Mouse (Mus musculus): ENCODE measurements around the gene Zfp113.
A peak's percentile ranks its signal among the peaks of the same experiment; 100 is the strongest.

Gene Zfp113

GRCm38 (mm10) chr5:138155443-138155976, at the start of gene Zfp113:
Gene Zfp113, minus strand, starts transcription at chr5:138155744.
- peak; percentile 81 to 86 for DNase-seq (ENCODE audit: low spot score in 2 of 2)

DNA sequence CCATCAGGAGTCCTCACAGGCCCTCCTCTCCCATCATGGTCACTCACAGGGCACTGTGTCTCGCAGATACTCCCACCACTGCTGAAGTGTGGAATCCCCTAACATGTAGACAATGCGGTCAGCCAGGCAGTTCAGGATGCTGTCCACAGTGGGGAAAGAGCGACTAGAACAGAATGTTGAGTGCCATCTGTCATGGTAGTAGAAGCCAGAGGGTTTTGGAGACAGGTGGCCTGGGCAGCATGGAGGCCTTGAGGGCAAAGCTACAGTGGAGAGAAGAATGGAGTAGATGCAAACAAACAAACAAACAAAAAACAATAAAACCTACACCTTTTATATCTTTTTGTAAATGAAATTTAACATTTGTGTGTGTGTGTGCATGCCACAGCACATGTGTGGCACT, 46.5 kb upstream of the Zfp113 start:
- DNase-seq (ENCODE audit: low spot score in 2 of 2) = no peak

DNA sequence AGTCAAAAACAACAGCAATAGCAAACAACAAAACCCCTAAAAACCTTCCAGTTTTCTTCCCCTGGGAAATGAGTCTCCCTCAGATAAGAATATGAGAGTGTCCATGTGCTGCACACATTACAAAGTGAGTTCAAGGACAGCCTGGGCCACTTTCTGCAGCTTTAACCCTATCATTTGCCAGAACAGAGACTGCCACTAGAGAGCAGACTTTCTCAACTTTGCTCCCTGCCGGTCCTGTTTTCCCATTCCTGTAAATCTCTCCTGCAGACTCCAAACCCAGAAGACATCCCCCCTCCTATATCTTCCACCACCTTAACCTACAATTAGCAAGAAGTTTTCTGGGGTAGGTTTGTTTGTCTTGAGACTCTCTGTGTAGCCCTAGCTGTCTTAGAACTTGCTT, 44.0 kb upstream of the Zfp113 start:
- no peak for DNase-seq (ENCODE audit: low spot score in 2 of 2)

GRCm38 (mm10) chr5:138195463-138195862, 39.9 kb upstream of the Zfp113 start:
- DNase-seq (ENCODE audit: low spot score in 2 of 2) = no peak

GRCm38 (mm10) chr5:138194755-138195345, 39.3 kb upstream of the Zfp113 start:
- peak in 1 of 2 experiments; percentile 27 for DNase-seq (ENCODE audit: low spot score in 2 of 2)

DNA sequence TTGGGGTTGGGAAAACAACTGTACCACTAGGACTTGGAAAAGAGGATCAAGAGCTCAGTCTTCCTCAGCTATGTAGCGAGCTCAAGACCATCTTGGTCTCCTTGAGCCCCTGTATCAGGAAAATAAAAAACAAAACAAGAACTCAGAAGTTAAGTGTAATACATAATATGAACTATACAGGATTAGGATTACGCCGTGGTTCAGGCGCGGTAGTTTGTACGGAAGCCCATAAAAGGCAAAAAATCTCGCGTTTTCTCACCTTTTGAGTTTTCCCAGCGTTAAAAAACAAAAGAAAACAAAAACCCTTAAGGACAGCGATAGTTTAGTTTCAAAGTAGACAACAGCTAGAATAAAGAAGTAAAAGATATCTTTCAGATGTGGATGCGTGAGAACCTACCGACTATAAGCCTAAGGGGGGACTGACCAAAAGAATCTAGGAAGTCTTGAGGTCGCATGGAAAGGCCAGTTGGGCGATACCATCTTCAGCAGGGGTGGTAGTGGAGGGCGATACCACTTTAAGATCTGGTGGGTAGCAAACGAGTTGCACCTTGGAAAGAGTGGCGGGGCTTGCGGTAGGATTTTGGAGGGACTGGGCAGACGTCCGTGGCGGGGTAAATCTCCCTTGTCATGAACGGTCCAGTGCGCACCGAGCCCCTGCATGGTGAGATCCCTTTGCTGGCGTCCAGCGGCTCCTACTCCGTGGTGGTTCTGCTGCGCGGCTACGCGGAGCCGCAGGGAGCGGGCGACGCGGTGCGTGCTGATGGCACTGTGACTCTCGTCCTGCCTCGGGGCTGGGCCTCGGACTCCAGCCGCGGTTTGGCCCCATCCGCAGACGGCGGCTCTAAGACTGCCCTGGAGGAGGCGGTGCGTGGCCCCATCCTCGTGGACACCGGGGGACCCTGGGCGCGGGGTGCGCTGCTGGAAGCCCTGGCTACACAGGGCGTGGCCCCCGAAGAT, 38.5 kb upstream of the Zfp113 start, which contains the start of gene Mblac1:
Gene Mblac1 (plus strand): TSS at position 544 of the 957 bp plus-strand sequence.
- peak; percentile 80 to 84 for DNase-seq (ENCODE audit: low spot score in 2 of 2)

DNA sequence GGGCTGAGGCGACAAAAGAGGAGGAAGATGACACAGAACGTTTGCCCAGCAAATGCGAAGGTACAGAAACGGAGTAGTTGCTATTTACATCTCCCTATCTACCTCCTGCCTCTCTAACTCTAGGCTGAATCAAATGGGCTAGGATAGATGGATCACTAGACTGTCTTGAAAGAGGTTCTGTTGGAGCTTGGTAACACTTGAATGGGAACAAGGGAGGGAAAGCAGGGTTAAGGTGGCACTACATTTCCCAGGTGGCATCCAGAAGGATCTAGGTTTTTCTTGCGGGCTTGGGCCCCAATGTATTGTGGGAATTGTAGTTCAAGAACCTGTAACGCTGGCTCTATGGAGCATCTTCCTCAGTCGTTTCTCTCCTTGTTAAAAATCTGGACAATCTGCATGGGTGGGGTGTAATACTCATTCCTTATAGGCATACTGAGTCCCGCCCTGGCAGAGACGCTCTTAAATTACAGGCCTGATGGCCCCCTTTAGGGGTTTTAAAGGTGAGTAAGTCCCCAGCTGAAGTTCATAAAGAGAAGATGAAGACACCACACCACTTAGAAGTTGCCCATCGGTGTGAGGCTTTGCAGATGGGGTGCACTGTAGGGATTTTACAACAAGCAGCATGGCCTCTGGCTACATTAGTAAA, 32.2 kb upstream of the Zfp113 start:
- peak; percentile 49 to 54 for DNase-seq (ENCODE audit: low spot score in 2 of 2)

GRCm38 (mm10) chr5:138186950-138187638, 31.6 kb upstream of the Zfp113 start, which contains the start of the genes Taf6 and Cnpy4:
Gene Taf6, minus strand, starts transcription at chr5:138187451.
Gene Cnpy4, plus strand, starts transcription at chr5:138187485.
- peak; percentile 73 to 81 for DNase-seq (ENCODE audit: low spot score in 2 of 2)

- DNase-seq (ENCODE audit: low spot score in 2 of 2) = no peak
These were observed 17.7 kb upstream of the Zfp113 start for GRCm38 (mm10) chr5:138173217-138173616.

GRCm38 (mm10) chr5:138171695-138172491, 16.3 kb upstream of the Zfp113 start, which contains the start of the genes Ap4m1 and Mcm7:
Gene Ap4m1, plus strand, starts transcription at chr5:138172002.
Gene Mcm7, minus strand, starts transcription at chr5:138172422.
- peak; percentile 99 for DNase-seq (ENCODE audit: low spot score in 2 of 2)

DNA sequence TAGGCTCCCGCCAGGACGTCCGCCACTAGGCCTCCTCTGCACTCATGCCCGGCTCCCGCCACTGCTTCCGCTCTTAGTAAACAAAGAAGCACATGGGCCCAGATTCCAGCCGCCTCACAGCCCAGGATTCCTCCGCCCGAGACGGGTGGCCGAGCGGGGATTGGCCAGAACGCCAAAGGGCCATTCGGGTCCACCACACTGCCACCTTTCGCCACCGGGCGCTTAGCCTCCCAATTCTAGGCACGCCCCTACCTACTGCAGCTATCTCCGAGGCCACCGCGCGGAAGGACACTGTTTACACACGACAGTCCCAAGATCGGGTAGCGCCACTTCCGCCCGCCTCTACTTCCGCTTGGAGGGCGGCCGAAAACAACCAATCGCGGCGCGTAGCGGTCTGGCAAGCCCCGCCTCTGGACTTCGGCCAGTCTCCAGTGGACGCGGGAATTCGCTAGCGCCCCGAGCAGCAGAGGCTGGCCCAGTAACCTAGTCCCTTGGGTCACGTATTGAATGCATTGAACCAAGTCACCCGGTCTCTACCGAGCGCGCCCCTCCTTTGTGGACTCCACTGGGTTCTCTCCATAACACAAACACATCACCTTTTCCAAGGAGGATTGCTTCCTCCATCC, 15.5 kb upstream of the Zfp113 start:
- DNase-seq (ENCODE audit: low spot score in 2 of 2) = peak; percentile 93 to 97

DNA sequence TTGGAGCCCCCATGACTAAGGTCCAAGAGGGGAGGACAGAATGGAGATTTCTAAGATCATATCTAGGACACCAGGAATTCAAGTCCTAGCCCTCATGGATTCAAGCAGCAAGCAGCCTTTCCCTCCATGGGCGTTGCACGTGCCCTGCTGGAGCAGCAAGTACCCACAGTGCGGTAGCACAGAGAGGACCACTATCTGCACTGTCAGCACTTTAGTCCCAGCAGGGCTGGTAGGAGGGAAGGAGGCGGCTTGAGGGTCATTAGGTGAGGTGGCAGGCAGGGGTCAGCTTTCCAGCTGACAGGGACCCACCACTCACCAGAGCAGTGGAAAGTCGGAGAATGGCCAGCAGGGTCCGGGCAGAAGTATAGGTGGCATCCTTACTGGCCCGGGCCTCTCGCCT, 10.1 kb upstream of the Zfp113 start:
- no peak for DNase-seq (ENCODE audit: low spot score in 2 of 2)

DNA sequence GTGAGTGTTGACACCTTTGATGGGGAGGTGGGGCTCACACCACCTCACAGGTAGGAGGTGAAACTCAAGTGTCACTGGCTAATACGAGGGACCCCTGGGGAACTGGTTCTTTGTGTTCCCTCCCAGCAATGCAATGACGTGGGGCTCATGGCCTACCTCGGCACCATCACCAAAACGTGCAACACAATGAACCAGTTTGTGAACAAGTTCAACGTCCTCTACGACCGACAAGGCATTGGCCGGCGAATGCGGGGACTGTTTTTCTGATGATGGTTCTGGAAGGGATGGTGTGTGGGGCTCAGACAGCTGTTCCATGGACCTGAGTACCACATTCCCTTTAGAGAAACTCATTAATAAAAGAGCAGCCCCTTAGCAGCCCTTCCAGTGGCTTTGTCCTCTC, 8.1 kb upstream of the Zfp113 start:
- DNase-seq (ENCODE audit: low spot score in 2 of 2) = no peak

DNA sequence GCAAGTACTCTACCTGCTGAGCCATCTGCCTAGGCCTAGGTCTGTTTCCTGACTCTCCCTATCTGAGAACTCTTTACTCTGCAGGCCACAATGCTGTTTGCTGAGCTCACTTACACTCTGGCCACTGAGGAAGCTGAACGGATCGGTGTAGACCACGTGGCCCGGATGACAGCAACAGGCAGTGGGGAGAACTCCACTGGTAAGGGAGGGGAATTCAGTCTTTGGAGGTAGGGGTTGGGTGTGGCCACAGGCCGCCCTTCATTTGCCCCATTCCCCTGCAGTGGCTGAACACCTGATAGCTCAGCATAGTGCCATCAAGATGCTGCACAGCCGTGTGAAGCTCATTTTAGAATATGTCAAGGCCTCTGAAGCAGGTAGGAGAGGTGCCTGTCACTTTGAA, 7.5 kb upstream of the Zfp113 start:
- no peak for DNase-seq (ENCODE audit: low spot score in 2 of 2)

- peak; percentile 90 to 94 for DNase-seq (ENCODE audit: low spot score in 2 of 2)
These were observed 5.5 kb upstream of the Zfp113 start, which contains the start of gene Cops6 for GRCm38 (mm10) chr5:138160842-138161665. Gene Cops6, plus strand, starts transcription at chr5:138161071.

DNA sequence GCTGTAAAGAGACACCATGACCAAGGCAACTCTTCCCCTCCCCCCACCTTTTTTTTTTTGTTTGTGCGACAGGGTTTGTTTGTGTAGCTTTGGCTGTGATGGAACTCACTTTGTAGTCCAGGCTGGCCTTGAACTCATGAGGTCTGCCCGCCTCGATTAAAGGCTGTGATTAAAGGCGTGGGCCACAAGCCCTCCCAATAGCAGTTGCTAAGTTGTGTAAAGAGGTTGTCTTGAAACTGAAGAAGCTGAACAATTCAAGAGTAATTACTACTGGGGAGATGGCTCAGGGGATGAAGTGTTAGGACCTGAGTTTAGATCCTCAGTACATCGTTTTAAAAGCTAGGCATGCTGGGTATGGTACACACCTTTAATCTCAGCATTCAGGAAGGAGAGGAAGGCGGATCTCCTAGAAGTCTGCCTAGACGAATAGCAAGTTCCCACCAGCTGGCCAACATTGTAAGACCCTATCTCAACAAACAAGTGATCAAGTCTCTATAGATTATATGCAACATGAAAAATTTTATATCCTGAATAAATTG, 4.7 kb upstream of the Zfp113 start:
- DNase-seq (ENCODE audit: low spot score in 2 of 2) = no peak

GRCm38 (mm10) chr5:138154390-138154789, 1.2 kb downstream of the Zfp113 start:
- no peak for DNase-seq (ENCODE audit: low spot score in 2 of 2)

GRCm38 (mm10) chr5:138138585-138138984, 17.0 kb downstream of the Zfp113 start:
- no peak for DNase-seq (ENCODE audit: low spot score in 2 of 2)

All from urinary bladder, postnatal 36 days (tissue).